Mouse (Mus musculus) forebrain, embryonic 16.5 days (tissue): ENCODE results near the gene Slx4ip. TPM values are rescaled to one million over a fixed set of nuclear protein-coding genes. Genes with fewer than 3 reads are reported as not detected.

Experiments used
- ATAC-seq: fragments of 200-750 bp; cut with Nextera tagmentation; 2 replicates; pipeline ENCODE4 v1.8.0; 2017; ENCODE audit warnings: mild to moderate bottlenecking, moderate library complexity
- H3K27ac ChIP-seq: fragments of 300-500 bp; sonication (generic); 2 replicates; pipeline ENCODE4 v1.5.1; 2014; ENCODE audit warnings: low read length, control low read depth
- H3K27me3 ChIP-seq: fragments of 300-500 bp; sonication (generic); replicated peaks from 2 replicates; pipeline ENCODE4 v1.6.1; 2014; ENCODE audit warnings: low read length; ENCODE audit not compliant: control insufficient read depth, insufficient read depth
- H3K36me3 ChIP-seq: fragments of 300-500 bp; sonication (generic); 2 replicates; pipeline ENCODE4 v1.6.1; 2014; ENCODE audit not compliant: control insufficient read depth, insufficient read depth
- H3K4me1 ChIP-seq: fragments of 300-500 bp; sonication (generic); replicated peaks from 2 replicates; pipeline ENCODE4 v1.6.1; 2014; ENCODE audit warnings: low read length; ENCODE audit not compliant: control insufficient read depth, insufficient read depth
- H3K4me2 ChIP-seq: fragments of 300-500 bp; sonication (generic); 2 replicates; pipeline ENCODE4 v1.6.1; 2014; ENCODE audit warnings: mild to moderate bottlenecking, low read length, control low read depth
- H3K4me3 ChIP-seq: fragments of 300-500 bp; sonication (generic); replicated peaks from 2 replicates; pipeline ENCODE4 v1.5.1; 2014; ENCODE audit warnings: mild to moderate bottlenecking, low read length, control low read depth
- H3K9ac ChIP-seq: fragments of 300-500 bp; sonication (generic); replicated peaks from 2 replicates; pipeline ENCODE4 v1.6.1; 2014; ENCODE audit warnings: low read depth, low read length, control low read depth
- H3K9me3 ChIP-seq: fragments of 300-500 bp; sonication (generic); 2 replicates; pipeline ENCODE4 v1.6.1; 2016; ENCODE audit warnings: low read length; ENCODE audit not compliant: control insufficient read depth
- WGBS: fragments of 180-500 bp; shearing (Covaris S2); extraction: QIAGEN DNeasy Blood & Tissue Kit; methylation state at CpG from one replicate; pipeline ENCODE4 v1.1.7; 2014; 5-methylcytosine and 5-hydroxymethylcytosine counted together
- polyA plus RNA-seq: library from polyadenylated mRNA; unstranded; fragments of >200 nt; fragmentation: Nextera tagmentation; extraction: Ambion mirVana; gene quantifications from 2 replicates; pipeline ENCODE4 v1.2.1, GENCODE M21; 2015

Gene Slx4ip
- polyA plus RNA-seq, 1 experiment from 2014 or later: 12.4 TPM

DNA sequence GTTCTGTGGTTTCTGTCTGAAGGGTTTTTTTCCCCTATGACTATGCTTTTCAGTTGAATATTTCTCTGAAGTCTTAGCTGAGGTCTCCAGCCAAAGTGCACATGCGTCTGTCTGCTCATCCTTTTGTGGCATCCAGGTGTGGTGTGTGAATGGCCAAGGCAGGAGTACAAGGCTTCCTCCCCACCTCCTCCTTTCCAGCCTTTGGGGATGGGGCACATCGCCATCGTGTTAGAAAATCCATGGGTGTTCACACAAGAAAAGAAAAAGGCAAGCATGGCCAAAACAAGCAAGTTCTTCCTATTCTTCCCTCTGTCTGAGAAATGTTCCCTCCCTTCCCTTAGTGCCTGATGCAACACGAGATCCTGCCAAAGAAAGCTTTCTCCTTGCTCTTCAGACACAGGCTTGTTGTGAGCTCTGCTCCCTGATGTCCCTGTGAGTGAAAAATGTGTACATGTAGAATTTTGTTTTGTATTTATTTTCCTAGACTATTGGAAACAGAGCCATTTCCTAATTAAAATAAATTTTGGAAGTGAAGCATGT, 122.9 kb downstream of the Slx4ip start:
- Histone ChIP-seq H3K9ac (no peak overlapping the region), H3K27ac (no peak overlapping the region), H3K4me1 (no peaks in the 10 kb centered on the region), H3K27me3 (no peaks in the 10 kb centered on the region), H3K9me3 (no peaks in the 10 kb centered on the region), H3K4me3 (no peak overlapping the region), H3K4me2 (no peak overlapping the region), H3K36me3 (no peaks in the 10 kb centered on the region)
- 80% methylated on average over 4 of the region's 4 CpGs for WGBS
- ATAC-seq: no peak

DNA sequence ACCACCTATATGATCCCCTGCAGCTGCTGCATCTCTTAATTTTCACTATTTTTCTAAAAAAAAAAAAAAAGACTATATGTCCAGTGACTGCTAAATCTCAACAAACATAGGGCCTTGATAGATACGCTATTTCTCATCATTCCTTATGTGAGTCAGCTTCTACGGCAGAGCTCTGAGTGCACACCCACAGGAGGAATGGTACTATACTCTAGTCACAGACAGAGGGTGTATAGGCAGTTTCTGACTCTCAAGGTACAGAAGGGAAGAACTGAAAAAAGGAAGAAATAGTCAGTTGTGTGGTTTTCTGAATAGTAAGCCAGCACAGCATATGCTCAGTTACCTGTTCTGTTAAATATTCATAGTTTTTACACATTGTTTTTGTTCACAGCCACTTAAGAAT, 123.4 kb downstream of the Slx4ip start:
- Histone ChIP-seq H3K9ac (no peak overlapping the region), H3K4me3 (no peak overlapping the region), H3K9me3 (no peaks in the 10 kb centered on the region), H3K4me2 (no peak overlapping the region), H3K36me3 (no peaks in the 10 kb centered on the region), H3K27ac (no peak overlapping the region), H3K4me1 (no peaks in the 10 kb centered on the region), H3K27me3 (no peaks in the 10 kb centered on the region)
- ATAC-seq: no peak
- WGBS: 84% methylated on average over 2 of the region's 2 CpGs

DNA sequence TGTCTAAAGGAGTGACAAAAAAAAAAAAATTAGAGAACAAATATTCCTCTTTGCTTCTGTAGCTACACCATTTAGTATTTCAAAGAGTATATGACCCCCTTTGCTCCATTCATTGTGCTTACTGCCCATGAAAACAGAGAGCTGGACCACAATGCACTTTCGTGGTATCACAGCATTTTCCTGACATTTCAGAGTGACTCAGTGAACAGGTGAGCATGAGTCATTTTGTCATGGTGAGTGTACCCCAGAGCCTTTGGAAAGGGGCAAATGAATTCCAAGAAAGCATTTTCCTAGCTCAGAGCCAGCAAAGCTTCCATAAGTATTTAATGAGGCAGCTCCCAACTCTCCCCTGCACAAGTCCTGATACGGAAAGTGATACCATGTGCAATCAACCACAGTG, 153.1 kb downstream of the Slx4ip start:
- Histone ChIP-seq H3K9ac (no peak overlapping the region), H3K27me3 (no peaks in the 10 kb centered on the region), H3K4me1 (no peaks in the 10 kb centered on the region), H3K4me2 (no peak overlapping the region), H3K27ac (no peak overlapping the region), H3K36me3 (no peaks in the 10 kb centered on the region), H3K4me3 (no peak overlapping the region), H3K9me3 (no peaks in the 10 kb centered on the region)
- ATAC-seq: no peak
- WGBS: 90% methylated on average over 2 of the region's 2 CpGs

DNA sequence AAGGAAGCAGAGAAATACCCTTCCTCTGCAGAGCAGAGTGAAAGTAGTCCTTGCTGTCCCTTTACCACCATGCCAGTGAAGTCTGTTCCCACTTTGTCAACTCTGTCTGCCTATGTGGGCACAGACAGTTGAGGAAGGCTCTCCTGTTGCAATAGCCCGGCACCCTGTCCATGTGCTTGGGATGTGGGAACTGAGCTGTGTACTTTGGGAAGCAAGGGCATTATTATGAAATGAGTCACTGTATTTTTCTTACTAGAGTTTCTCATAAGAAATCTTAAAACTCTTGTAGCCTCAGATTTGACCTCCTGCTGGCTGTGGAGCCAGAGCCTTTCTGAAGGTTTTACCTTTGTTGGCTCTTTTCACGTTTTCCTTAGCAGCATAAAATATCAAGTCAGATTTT, 158.3 kb downstream of the Slx4ip start:
- Histone ChIP-seq H3K27me3 (no peaks in the 10 kb centered on the region), H3K4me1 (no peaks in the 10 kb centered on the region), H3K9me3 (no peaks in the 10 kb centered on the region), H3K4me2 (no peak overlapping the region), H3K4me3 (no peak overlapping the region), H3K27ac (no peak overlapping the region), H3K36me3 (no peaks in the 10 kb centered on the region), H3K9ac (no peak overlapping the region)
- no peak for ATAC-seq
- 87% methylated on average over 2 of the region's 2 CpGs for WGBS

DNA sequence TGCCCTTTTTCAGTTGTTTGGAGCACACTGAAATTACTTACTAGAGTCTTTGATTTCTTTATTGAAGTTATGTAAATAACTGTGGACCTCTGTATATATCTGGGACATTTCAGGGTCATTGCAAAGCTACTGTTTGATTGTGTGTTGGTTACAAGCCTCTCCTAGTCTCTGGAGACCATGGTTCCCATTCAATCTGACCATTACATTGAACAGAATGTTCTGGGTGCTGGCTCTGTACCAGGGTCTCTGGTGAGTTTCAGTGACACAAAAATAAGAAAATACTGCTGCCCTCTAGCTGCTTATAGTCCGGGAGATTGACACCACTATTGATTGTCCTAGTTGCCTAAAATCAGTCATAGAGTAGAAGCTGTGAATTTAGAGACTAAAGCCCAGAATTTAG, 158.9 kb downstream of the Slx4ip start:
- Histone ChIP-seq H3K36me3 (no peaks in the 10 kb centered on the region), H3K9ac (no peak overlapping the region), H3K4me3 (no peak overlapping the region), H3K9me3 (no peaks in the 10 kb centered on the region), H3K27ac (no peak overlapping the region), H3K4me2 (no peak overlapping the region), H3K27me3 (no peaks in the 10 kb centered on the region), H3K4me1 (no peaks in the 10 kb centered on the region)
- 79% methylated on average over 1 of the region's 1 CpGs for WGBS
- no peak for ATAC-seq

DNA sequence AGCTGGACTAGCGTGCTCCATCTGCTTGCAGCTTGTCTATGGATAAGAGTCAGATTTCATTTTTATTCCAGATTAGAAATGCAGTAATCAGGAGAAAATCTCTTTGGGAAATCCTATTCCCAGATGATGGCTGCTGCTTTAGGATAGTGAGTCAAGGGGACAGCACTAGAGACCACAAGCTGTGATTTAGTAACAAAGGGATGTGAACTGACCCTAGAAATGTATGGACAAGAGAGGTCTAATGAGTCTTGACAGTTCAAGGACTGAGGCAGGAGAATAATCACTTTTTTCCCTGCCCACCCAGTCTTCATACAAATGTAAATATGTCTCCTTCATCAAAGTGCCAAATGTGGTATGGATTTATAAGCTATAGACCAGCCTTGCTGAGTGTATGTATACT, 172.8 kb downstream of the Slx4ip start:
- Histone ChIP-seq H3K36me3 (no peaks in the 10 kb centered on the region), H3K27me3 (no peaks in the 10 kb centered on the region), H3K4me3 (no peak overlapping the region), H3K9me3 (no peaks in the 10 kb centered on the region), H3K9ac (no peak overlapping the region), H3K27ac (no peak overlapping the region), H3K4me1 (no peaks in the 10 kb centered on the region), H3K4me2 (no peak overlapping the region)
- 76% methylated on average over 1 of the region's 1 CpGs for WGBS
- ATAC-seq: no peak

DNA sequence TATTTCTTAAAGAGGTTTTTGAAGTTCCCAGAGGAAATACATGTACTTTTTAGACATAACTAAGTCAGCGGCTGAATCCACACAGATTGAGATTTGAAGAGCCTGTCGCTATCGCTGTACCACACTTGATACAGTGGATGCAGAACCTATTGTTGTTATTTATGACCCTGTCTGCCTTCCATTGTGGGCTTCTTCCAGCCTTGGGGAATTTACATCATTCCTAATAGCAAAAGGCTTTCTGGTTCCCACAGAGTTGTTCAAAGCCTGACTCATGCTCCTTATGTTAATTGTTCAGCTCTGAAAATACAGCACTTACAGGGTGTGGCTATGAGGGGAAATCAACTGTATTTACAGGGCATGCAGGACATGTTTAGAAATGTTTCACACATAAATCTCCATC, 173.5 kb downstream of the Slx4ip start:
- Histone ChIP-seq H3K4me2 (no peak overlapping the region), H3K4me3 (no peak overlapping the region), H3K4me1 (no peaks in the 10 kb centered on the region), H3K9ac (no peak overlapping the region), H3K36me3 (no peaks in the 10 kb centered on the region), H3K27ac (no peak overlapping the region), H3K9me3 (no peaks in the 10 kb centered on the region), H3K27me3 (no peaks in the 10 kb centered on the region)
- ATAC-seq: no peak
- WGBS: 39% methylated on average over 3 of the region's 3 CpGs

DNA sequence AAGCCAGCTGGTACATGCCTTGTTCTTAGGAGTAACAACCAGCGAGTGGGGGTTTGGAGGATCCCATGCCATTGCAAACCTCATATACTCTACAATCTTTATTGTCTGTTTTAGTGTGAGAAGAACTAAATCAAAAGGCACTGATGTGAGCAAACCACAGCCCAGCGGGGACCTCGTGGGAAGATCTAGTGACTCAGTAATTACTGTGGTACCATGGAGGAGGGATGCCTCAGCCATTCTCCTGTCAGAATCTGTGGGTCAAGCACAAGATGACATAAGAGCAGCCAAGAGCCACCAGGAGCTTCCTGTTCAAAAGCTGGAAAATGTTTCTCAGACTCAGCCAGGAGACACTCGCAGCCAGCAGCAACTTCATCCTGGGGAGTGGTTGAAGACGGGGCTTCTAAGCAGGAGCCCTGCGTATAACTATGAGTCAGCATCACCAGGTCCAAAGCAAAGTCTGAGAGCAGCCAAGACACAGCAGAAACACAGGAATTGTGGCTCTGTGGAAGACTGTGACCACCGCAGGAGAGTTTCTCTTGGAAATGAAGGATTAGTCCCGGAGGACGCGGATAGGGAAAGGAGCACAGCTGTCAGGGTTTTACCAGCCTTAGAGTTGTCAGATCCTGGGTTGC, 176.6 kb downstream of the Slx4ip start:
- 84% methylated on average over 10 of the region's 10 CpGs for WGBS

DNA sequence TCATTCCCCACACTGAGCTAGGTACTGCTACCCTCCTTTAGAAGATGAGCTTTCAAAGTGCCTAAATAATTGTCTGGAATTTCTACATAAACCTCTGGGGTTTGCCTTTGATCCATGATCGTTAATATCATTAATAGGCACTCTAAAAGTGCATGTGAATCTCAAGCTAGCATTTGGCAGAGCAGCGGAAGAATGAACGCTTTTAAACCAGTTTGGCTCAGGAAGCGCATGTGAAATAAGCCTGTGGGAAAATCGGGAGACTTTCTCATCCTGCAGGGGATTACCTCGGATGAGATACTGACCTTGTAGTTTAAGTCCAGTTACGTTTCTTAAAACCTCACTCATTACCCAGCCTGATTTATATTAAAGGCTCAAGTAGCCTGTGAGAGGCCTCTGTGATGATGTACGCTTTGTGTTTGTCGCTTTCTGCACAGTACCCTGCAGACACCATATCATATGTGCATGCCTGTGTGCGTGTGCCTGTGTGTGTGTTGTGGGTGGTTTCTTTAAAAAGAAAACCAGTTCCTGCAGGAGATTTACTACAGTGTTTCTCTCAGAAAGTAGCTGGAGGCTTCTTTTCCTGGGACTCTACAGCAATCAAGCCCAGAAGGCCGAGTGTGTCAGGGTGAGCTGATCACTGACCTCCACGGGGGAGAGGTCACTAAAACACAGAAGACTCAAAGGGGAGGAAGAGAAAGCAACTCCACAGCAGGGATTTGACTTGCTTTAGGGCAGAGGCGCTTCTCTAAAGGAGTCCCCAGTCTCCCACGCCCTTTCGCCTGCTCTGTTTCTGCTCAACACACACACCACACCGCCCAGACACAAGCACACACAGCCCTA, 182.7 kb downstream of the Slx4ip start:
- H3K9me3 ChIP-seq: no peaks in the 10 kb centered on the region
- 24% methylated on average over 16 of the region's 16 CpGs for WGBS
- H3K27ac ChIP-seq: no peak overlapping the region
- no peaks in the 10 kb centered on the region for H3K27me3 ChIP-seq
- ATAC-seq: peak; percentile 49
- no peak overlapping the region for H3K4me3 ChIP-seq
- H3K36me3 ChIP-seq: no peaks in the 10 kb centered on the region
- H3K4me1 ChIP-seq: peaks cover 8% of the 10 kb centered on the region
- no peak overlapping the region for H3K4me2 ChIP-seq
- H3K9ac ChIP-seq: no peak overlapping the region

More for the DNA sequence above, 176.6 kb downstream of the Slx4ip start:
- Histone ChIP-seq H3K4me2 (no peak overlapping the region), H3K27me3 (no peaks in the 10 kb centered on the region), H3K9ac (no peak overlapping the region), H3K4me3 (no peak overlapping the region), H3K4me1 (no peaks in the 10 kb centered on the region), H3K9me3 (no peaks in the 10 kb centered on the region), H3K27ac (no peak overlapping the region), H3K36me3 (no peaks in the 10 kb centered on the region)
- no peak for ATAC-seq
